Mouse (Mus musculus): ENCODE results near the gene Mpzl3.

Mpzl3 gene

GRCm38 (mm10) chr9:45042056-45042720 is 12.8 kb upstream of the Mpzl3 start:
- intact Hi-C loops (cut with DNase I): no loop called here

DNA sequence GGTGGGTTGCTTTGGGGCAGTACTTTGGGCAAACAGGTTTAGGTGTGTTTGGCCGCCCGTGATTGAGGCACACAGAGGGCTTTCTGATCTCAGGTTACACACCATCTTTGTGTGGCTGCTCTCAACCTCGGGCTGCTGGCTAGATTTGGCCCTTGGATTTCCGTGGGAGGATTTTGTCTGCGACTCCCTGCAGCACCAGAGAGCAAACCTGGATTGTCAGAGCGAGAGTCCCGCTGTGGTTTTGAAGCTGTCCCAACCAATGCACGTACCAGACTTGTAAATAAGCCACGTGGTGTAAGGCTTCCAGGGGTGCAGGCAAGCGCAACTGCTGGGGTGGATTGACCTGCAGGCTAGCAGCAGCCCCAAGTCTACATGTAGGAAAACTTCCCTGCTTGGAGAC is 12.0 kb upstream of the Mpzl3 start:
- intact Hi-C loops (cut with DNase I): no loop called here

- intact Hi-C loops (cut with DNase I): no loop called here
Measured at GRCm38 (mm10) chr9:45046973-45047372, 8.0 kb upstream of the Mpzl3 start.

- intact Hi-C loops (cut with DNase I): no loop called here
Measured at GRCm38 (mm10) chr9:45048511-45048910, 6.5 kb upstream of the Mpzl3 start.

DNA sequence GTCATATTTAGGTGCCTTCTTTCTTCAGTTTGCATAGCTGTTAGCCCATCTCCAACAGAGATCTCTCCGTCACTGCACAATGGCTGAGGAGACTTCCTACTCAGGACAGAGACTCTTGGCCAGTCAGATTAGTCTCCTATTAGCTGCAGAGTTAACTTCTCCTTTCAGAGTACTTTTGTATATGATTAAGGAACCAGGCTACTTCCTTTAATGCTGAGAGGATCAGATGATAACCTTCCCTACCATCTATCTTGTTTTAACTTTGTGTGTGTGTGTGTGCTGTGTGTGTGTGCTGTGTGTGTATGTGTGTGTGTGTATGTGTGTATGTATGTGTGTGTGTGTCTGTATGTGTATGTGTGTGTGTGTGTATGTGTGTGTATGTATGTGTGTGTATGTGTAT is 5.3 kb upstream of the Mpzl3 start:
- intact Hi-C loops (cut with DNase I): no loop called here

GRCm38 (mm10) chr9:45050301-45050700 is 4.7 kb upstream of the Mpzl3 start:
- intact Hi-C loops (cut with DNase I): no loop called here

DNA sequence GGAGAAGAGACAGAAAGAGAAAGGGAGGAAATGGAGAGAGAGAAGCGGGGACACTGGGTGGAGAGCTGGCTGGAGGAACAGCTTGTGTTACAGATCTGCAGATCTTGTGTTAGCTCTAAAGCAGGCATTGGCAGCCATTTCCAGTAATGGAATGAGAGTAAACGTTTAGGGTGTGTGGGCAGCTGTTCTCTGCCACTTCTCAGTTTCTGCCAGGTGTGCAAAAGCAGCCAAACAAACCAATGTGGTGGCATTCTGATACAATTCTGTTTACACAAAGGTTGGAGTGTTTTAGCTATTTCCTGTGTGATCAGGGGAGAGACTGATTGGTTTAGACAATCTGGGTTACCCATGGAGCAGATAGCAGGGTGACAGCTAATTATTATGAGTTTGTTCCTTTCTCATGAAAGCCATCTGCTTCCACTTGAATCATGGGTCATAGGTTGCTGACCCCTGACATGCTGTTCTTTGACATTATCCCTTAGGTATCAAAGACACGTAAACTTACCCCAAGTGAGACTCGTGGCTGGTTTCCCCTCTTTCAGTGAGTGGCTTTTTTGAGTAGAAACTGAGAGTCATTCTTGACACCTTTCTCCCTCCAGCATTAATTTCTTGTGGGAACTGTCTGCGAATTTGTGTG is 3.4 kb downstream of the Mpzl3 start:
- intact Hi-C loops (cut with DNase I): no loop called here

DNA sequence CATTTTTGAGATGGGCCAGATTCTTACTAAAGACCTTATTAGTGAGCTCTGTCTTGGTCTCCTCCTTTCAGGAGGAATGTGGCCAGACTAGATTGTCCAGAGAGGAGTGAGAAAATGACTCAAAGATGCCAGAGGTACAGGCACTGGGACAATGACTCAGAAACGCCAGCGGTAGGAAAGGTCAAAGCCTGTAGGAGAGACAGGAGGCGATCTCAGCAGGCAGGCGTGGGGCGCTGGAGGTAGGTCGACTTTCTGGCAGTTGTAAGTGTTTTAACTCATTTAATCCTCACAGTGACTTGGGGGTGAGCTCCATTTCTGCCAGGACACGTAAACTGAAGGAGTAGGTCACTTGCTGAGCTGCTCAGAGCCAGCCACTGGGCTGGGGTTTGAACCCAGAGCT is 5.2 kb downstream of the Mpzl3 start:
- intact Hi-C loops (cut with DNase I): no loop called here

DNA sequence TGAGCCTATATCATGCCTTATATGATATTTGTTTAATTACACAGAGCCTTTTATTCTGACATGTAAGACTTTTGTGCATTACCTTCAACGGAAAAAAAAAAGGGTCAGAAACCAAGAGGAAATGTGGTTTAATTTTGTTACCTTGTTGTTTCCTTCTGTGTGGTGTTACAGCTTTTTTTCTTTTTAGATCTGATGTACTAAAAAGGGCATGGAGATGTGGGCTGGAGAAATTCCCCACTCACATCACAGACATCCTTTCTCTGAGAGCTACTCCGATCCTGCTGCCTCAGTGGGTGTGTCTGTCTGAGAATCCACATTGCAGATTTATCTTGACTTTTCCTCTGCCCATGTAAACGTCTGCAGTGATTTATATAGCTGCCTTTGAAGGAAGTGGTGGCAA is 7.7 kb downstream of the Mpzl3 start:
- intact Hi-C loops (cut with DNase I): no loop called here

DNA sequence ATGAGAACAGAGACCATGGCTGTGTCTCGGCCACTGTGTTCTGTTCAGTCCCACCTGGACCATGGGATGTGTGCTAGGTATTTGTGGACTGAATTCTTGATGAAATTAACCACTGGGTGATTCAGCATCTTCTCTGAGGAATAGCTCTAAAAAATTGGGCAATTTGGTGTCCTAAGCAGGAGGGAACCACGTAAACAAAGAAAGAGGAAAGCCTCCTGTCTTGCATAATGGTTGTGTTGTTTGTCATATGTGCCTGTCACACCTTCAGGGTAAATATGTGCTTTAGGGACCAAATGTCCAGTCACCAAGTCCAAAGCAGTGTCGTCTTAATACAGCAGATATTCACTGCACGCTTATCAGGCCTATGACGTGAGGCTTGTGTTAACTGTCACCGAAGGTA is 9.4 kb downstream of the Mpzl3 start:
- intact Hi-C loops (cut with DNase I): no loop called here

GRCm38 (mm10) chr9:45066735-45067134 is 11.7 kb downstream of the Mpzl3 start:
- intact Hi-C loops (cut with DNase I): no loop called here

GRCm38 (mm10) chr9:45071800-45072199 is 16.8 kb downstream of the Mpzl3 start:
- intact Hi-C loops (cut with DNase I): no loop called here

DNA sequence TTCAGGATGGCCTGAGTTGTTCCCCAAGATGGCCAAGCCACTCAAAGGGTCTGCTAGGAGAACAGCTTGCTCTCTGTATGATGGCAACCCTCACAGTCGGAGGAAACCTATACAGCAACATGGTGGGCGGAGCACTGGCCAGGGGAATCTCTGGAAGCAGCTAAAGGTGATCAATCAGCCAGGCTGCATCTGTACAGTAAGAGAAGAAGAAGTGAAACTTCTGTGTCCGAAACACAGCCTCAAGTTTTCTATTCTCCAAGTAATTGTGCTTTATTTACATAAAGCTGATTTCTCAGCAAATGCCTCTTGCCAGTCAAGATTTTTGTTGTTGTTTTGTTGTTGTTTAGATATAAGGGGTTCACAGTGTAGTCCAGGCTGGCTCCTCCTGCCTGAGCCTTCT is 22.9 kb downstream of the Mpzl3 start:
- intact Hi-C loops (cut with DNase I): no loop called here

DNA sequence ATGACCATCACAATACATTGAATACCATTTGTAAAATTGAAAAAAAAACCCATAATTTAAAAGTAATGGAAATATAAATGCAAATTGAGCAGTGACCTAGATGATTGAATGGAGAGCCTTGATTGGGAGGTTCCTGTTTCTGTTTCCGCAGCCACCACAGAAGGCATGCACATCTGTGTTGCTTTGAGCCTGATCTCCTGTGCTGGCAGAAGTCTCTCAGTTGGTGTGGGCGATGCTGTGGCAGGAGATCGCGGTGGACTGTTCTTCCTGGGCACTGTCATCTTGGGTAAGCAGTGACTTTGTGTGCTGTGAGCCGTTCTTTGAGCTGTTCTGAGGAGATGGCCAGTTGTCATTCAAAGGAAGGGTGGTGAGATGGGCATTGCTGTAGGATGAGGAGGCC is 24.0 kb downstream of the Mpzl3 start, which contains the start of gene Jaml:
TSS of gene Jaml (plus strand) at position 173 of the 400 bp plus-strand sequence.
- intact Hi-C loops (cut with DNase I): no loop called here

DNA sequence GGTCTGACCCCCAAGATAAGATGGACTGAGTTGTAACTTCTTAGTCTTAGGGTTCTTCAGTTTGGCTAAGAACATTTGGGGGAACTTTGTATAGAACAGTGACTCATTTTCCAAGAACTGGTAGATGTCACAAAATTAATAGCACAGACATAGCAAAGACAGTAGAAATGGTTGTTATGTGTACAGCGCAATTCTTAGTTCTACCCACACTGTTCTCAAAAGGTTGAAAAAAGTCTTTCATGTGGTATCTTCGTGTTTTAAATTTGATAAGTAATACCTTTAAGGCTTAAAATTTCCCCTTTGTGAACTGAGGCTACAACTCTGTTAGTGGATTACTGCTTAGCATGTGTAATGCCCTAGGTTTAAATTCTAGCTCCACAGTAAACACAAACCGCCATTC is 28.1 kb downstream of the Mpzl3 start:
- intact Hi-C loops (cut with DNase I): no loop called here

- intact Hi-C loops (cut with DNase I): no loop called here
Measured at GRCm38 (mm10) chr9:45084556-45084955, 29.6 kb downstream of the Mpzl3 start.

DNA sequence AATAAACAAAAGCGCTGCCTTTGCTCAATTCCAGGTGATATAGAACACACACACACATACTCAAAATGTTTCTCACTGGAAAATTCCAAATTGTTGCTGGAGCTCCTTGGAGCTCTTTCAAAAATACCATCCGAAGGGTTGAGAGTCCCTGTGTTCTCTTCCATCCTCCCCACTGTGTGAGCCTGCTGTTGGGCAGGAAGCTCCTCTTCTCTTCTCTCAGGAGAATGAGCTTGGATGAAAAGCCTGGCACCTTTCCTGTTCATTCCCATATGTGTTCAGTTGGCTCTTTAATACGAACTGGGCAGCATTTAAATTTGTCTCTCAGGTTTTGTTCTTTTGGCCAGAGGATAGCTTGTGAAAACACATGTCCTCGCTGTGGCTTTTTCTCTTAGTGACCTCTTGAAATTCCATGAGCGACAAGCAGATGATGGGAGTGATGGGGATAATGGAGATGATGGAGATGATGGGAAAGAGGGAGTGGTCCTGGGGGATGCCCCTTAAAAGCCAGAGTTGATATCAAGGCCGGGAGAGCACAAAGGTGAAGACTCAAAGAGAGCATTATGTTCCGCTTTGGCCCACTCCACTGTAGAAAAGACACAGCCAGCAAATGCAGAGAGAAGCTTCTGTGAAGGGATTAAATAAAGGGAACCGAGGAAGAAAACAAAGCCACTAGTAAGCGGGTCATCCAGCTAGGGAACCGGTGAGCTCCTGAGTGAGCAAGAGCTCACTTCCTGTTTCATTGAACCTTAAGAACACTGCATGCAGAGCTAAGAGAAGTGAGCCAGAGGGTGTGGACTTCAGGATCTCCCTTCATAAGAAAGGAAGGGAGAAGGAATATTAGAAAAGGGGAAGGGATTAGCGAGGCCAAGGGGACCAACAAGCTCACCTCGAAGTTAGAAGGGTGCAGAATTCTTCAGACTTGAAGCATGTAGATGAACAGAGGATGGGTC is 31.0 kb downstream of the Mpzl3 start:
- intact Hi-C loops (cut with DNase I): no loop called here

DNA sequence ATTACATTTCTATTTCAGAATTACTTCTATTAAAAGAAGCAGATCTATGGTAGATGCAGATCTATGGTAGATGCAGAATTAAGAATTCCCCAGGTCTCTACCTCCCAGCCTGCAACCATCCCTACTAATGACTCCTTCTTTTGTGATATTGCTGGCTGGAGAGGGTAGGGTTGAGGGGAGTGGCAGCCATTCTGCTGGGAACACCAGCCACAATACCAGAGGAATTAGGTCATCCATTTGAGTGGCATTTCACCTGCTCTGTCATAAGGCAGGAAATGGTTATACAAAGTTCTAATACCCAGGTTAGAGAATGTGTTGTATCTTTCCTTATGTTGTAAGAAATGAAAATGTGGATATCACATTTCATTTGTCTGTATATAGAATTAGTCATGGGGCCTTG is 33.1 kb downstream of the Mpzl3 start:
- intact Hi-C loops (cut with DNase I): no loop called here

GRCm38 (mm10) chr9:45090811-45091210 is 35.8 kb downstream of the Mpzl3 start:
- intact Hi-C loops (cut with DNase I): no loop called here

- intact Hi-C loops (cut with DNase I): no loop called here
Measured at GRCm38 (mm10) chr9:45092641-45093040, 37.7 kb downstream of the Mpzl3 start.

- intact Hi-C loops (cut with DNase I): no loop called here
Measured at GRCm38 (mm10) chr9:45095149-45095937, 40.4 kb downstream of the Mpzl3 start.
